Mouse (Mus musculus): Measurements from ENCODE around the gene Npb. TPM values are rescaled to one million over a fixed set of nuclear protein-coding genes. Genes with fewer than 3 reads are reported as not detected.

The Npb gene
- polyA plus RNA-seq (2014; fragmentation: Illumina TruSeq; extraction: RNeasy Lipid Tissue Mini Kit (QIAGEN cat#74804); ENCODE audit: low read depth, low replicate concordance): not detected

GRCm38 (mm10) chr11:120608241-120609034 is at the start of gene Npb:
TSS of gene Npb (plus strand) at chr11:120608477.

GRCm38 (mm10) chr11:120572752-120573584 is 35.3 kb upstream of the Npb start, which contains the start of gene P4hb:
TSS of gene P4hb (minus strand) at chr11:120573253.

DNA sequence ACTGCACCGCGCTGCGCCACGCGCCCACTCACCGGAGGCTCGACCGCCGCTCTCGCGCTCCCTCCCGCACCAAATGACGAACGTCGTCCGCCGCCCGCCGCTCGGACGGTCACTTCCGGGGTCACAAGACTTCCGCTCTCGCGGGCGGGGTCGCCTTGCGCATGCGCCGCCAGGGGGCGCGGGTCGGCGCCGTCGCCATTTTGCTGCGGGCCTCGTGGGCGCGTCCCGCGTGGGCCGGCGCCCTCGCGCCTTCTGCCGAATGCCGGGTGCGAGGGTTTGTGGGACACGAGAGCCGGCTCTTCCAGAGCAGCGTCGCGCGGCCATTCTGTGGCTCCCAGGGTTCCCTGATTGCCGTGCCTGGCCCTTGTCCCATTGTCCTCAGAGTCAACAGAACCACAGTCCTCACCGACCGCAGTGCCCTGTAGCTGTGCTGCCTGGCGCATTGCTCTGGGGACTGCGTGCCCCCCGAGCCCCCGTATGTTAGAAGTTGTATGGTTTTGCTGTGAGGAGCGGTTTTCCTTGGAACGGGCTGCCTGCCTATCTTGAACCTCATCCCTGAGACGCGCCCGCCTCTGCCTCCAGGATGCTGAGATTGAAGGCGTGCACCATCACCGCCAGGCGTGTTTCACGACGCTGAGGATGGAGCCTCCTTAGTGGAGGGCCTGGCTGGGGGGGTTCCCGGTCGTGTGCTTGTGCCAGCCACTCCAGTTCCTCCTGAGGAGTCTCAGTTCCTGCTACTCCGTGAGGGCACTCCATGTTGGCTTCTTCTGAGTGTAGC is 26.6 kb upstream of the Npb start, which contains the start of gene Arhgdia:
Arhgdia (minus strand) TSS at position 135 of the 778 bp plus-strand sequence.

GRCm38 (mm10) chr11:120598283-120598989 is 9.8 kb upstream of the Npb start, which contains the start of the genes Alyref and Anapc11:
TSS of gene Alyref (minus strand) at chr11:120598365.
TSS of gene Anapc11 (plus strand) at chr11:120598421.

GRCm38 (mm10) chr11:120617519-120618112 is 9.3 kb downstream of the Npb start, which contains the start of gene Pcyt2:
TSS of gene Pcyt2 (minus strand) at chr11:120617936.

GRCm38 (mm10) chr11:120625152-120625775 is 17.0 kb downstream of the Npb start, which contains the start of gene Sirt7:
TSS of gene Sirt7 (minus strand) at chr11:120625240.

DNA sequence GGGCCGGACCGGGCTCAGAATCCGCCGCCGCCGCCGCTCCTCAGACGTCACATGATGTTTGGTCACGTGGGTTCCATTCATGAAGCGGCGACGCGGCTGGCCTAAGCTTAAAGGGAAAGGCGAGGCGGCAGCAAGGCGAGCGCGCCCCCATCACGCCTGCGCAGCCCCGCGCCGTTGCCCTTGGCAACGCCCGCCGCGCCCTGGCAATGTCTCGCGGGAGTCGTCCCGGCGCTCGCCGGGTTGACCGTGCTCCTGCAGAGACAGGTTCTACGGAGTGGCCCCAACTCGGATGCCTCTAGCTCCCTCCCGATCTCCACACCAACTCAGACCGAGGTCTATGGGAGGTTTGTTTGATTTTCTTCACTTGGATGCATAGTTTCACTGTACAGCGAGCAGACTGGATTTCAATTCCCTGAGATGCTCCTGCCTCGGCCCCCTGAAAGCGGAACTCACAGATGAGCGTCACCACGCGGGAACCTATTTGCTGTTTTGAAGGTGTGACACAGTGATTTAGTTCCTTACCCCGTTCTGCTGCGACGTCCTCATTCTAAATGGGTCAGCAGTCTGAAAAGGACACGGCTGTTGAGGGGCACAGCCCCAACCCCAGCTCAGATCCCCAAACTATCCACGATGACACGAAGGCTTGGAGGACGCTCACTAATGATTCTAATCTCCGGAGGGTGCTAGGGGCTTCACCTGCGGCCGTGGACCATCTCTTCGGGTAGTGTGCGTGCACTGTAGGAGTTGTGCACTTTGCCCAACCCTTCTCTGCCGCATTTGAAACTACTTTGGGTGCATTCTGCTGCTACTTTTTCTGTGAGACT is 25.5 kb downstream of the Npb start, which contains the start of gene Mafg:
Mafg (minus strand) TSS at position 81 of the 824 bp plus-strand sequence.

GRCm38 (mm10) chr11:120643601-120643987 is 35.3 kb downstream of the Npb start, which contains the start of gene Pycr1:
TSS of gene Pycr1 (minus strand) at chr11:120643769.

GRCm38 (mm10) chr11:120648001-120648476 is 39.8 kb downstream of the Npb start, which contains the start of gene Myadml2:
TSS of gene Myadml2 (minus strand) at chr11:120648158.

Other genes with a start within 250 kb of the Npb start
- not detected for gene Fscn2, start 246.9 kb upstream of the Npb start, polyA plus RNA-seq (2014; fragmentation: Illumina TruSeq; extraction: RNeasy Lipid Tissue Mini Kit (QIAGEN cat#74804); ENCODE audit: low read depth, low replicate concordance)
- gene Faap100, start 229.7 kb upstream of the Npb start, polyA plus RNA-seq (2014; fragmentation: Illumina TruSeq; extraction: RNeasy Lipid Tissue Mini Kit (QIAGEN cat#74804); ENCODE audit: low read depth, low replicate concordance): not detected
- 13.1 TPM for gene Nploc4, start 170.8 kb upstream of the Npb start, polyA plus RNA-seq (2014; fragmentation: Illumina TruSeq; extraction: RNeasy Lipid Tissue Mini Kit (QIAGEN cat#74804); ENCODE audit: low read depth, low replicate concordance)
- not detected for gene Tspan10, start 165.8 kb upstream of the Npb start, polyA plus RNA-seq (2014; fragmentation: Illumina TruSeq; extraction: RNeasy Lipid Tissue Mini Kit (QIAGEN cat#74804); ENCODE audit: low read depth, low replicate concordance)
- gene Pde6g, start 155.0 kb upstream of the Npb start, polyA plus RNA-seq (2014; fragmentation: Illumina TruSeq; extraction: RNeasy Lipid Tissue Mini Kit (QIAGEN cat#74804); ENCODE audit: low read depth, low replicate concordance): not detected
- not detected for gene Oxld1, start 150.4 kb upstream of the Npb start, polyA plus RNA-seq (2014; fragmentation: Illumina TruSeq; extraction: RNeasy Lipid Tissue Mini Kit (QIAGEN cat#74804); ENCODE audit: low read depth, low replicate concordance)
- 12.8 TPM for gene Ccdc137, start 150.4 kb upstream of the Npb start, polyA plus RNA-seq (2014; fragmentation: Illumina TruSeq; extraction: RNeasy Lipid Tissue Mini Kit (QIAGEN cat#74804); ENCODE audit: low read depth, low replicate concordance)
- gene Arl16, start 140.9 kb upstream of the Npb start, polyA plus RNA-seq (2014; fragmentation: Illumina TruSeq; extraction: RNeasy Lipid Tissue Mini Kit (QIAGEN cat#74804); ENCODE audit: low read depth, low replicate concordance): 9.9 TPM
- gene Mrpl12, start 123.9 kb upstream of the Npb start, polyA plus RNA-seq (2014; fragmentation: Illumina TruSeq; extraction: RNeasy Lipid Tissue Mini Kit (QIAGEN cat#74804); ENCODE audit: low read depth, low replicate concordance): 6.1 TPM
- gene Slc25a10, start 116.6 kb upstream of the Npb start, polyA plus RNA-seq (2014; fragmentation: Illumina TruSeq; extraction: RNeasy Lipid Tissue Mini Kit (QIAGEN cat#74804); ENCODE audit: low read depth, low replicate concordance): 2.5 TPM
- 2.3 TPM for gene Gcgr, start 77.8 kb upstream of the Npb start, polyA plus RNA-seq (2014; fragmentation: Illumina TruSeq; extraction: RNeasy Lipid Tissue Mini Kit (QIAGEN cat#74804); ENCODE audit: low read depth, low replicate concordance)
- gene Mcrip1, start 58.8 kb upstream of the Npb start, polyA plus RNA-seq (2014; fragmentation: Illumina TruSeq; extraction: RNeasy Lipid Tissue Mini Kit (QIAGEN cat#74804); ENCODE audit: low read depth, low replicate concordance): 0.89 TPM
- not detected for gene Ppp1r27, start 57.3 kb upstream of the Npb start, polyA plus RNA-seq (2014; fragmentation: Illumina TruSeq; extraction: RNeasy Lipid Tissue Mini Kit (QIAGEN cat#74804); ENCODE audit: low read depth, low replicate concordance)
- gene P4hb, start 35.2 kb upstream of the Npb start, polyA plus RNA-seq (2014; fragmentation: Illumina TruSeq; extraction: RNeasy Lipid Tissue Mini Kit (QIAGEN cat#74804); ENCODE audit: low read depth, low replicate concordance): 238 TPM
- 20.6 TPM for gene Arhgdia, start 26.9 kb upstream of the Npb start, polyA plus RNA-seq (2014; fragmentation: Illumina TruSeq; extraction: RNeasy Lipid Tissue Mini Kit (QIAGEN cat#74804); ENCODE audit: low read depth, low replicate concordance)
- 11.9 TPM for gene Alyref, start 10.1 kb upstream of the Npb start, polyA plus RNA-seq (2014; fragmentation: Illumina TruSeq; extraction: RNeasy Lipid Tissue Mini Kit (QIAGEN cat#74804); ENCODE audit: low read depth, low replicate concordance)
- gene Anapc11, start 10.1 kb upstream of the Npb start, polyA plus RNA-seq (2014; fragmentation: Illumina TruSeq; extraction: RNeasy Lipid Tissue Mini Kit (QIAGEN cat#74804); ENCODE audit: low read depth, low replicate concordance): 7.1 TPM
- gene Pcyt2, start 9.5 kb downstream of the Npb start, polyA plus RNA-seq (2014; fragmentation: Illumina TruSeq; extraction: RNeasy Lipid Tissue Mini Kit (QIAGEN cat#74804); ENCODE audit: low read depth, low replicate concordance): 15.0 TPM
- 3.0 TPM for gene Sirt7, start 16.8 kb downstream of the Npb start, polyA plus RNA-seq (2014; fragmentation: Illumina TruSeq; extraction: RNeasy Lipid Tissue Mini Kit (QIAGEN cat#74804); ENCODE audit: low read depth, low replicate concordance)
- 11.3 TPM for gene Mafg, start 25.1 kb downstream of the Npb start, polyA plus RNA-seq (2014; fragmentation: Illumina TruSeq; extraction: RNeasy Lipid Tissue Mini Kit (QIAGEN cat#74804); ENCODE audit: low read depth, low replicate concordance)
- 0.32 TPM for gene Pycr1, start 35.3 kb downstream of the Npb start, polyA plus RNA-seq (2014; fragmentation: Illumina TruSeq; extraction: RNeasy Lipid Tissue Mini Kit (QIAGEN cat#74804); ENCODE audit: low read depth, low replicate concordance)
- not detected for gene Myadml2, start 39.7 kb downstream of the Npb start, polyA plus RNA-seq (2014; fragmentation: Illumina TruSeq; extraction: RNeasy Lipid Tissue Mini Kit (QIAGEN cat#74804); ENCODE audit: low read depth, low replicate concordance)
- not detected for gene Notum, start 52.7 kb downstream of the Npb start, polyA plus RNA-seq (2014; fragmentation: Illumina TruSeq; extraction: RNeasy Lipid Tissue Mini Kit (QIAGEN cat#74804); ENCODE audit: low read depth, low replicate concordance)
- 1.6 TPM for gene Aspscr1, start 64.5 kb downstream of the Npb start, polyA plus RNA-seq (2014; fragmentation: Illumina TruSeq; extraction: RNeasy Lipid Tissue Mini Kit (QIAGEN cat#74804); ENCODE audit: low read depth, low replicate concordance)
- 0.97 TPM for gene Cenpx, start 105.3 kb downstream of the Npb start, polyA plus RNA-seq (2014; fragmentation: Illumina TruSeq; extraction: RNeasy Lipid Tissue Mini Kit (QIAGEN cat#74804); ENCODE audit: low read depth, low replicate concordance)
- 0.24 TPM for gene Lrrc45, start 105.4 kb downstream of the Npb start, polyA plus RNA-seq (2014; fragmentation: Illumina TruSeq; extraction: RNeasy Lipid Tissue Mini Kit (QIAGEN cat#74804); ENCODE audit: low read depth, low replicate concordance)
- not detected for gene Rac3, start 113.0 kb downstream of the Npb start, polyA plus RNA-seq (2014; fragmentation: Illumina TruSeq; extraction: RNeasy Lipid Tissue Mini Kit (QIAGEN cat#74804); ENCODE audit: low read depth, low replicate concordance)
- 1.3 TPM for gene Dcxr, start 118.8 kb downstream of the Npb start, polyA plus RNA-seq (2014; fragmentation: Illumina TruSeq; extraction: RNeasy Lipid Tissue Mini Kit (QIAGEN cat#74804); ENCODE audit: low read depth, low replicate concordance)
- not detected for gene Cbr2, start 123.6 kb downstream of the Npb start, polyA plus RNA-seq (2014; fragmentation: Illumina TruSeq; extraction: RNeasy Lipid Tissue Mini Kit (QIAGEN cat#74804); ENCODE audit: low read depth, low replicate concordance)
- gene Hmga1b, start 154.3 kb downstream of the Npb start, polyA plus RNA-seq (2014; fragmentation: Illumina TruSeq; extraction: RNeasy Lipid Tissue Mini Kit (QIAGEN cat#74804); ENCODE audit: low read depth, low replicate concordance): not detected
- gene Rfng, start 175.7 kb downstream of the Npb start, polyA plus RNA-seq (2014; fragmentation: Illumina TruSeq; extraction: RNeasy Lipid Tissue Mini Kit (QIAGEN cat#74804); ENCODE audit: low read depth, low replicate concordance): not detected
- 17.3 TPM for gene Gps1, start 175.8 kb downstream of the Npb start, polyA plus RNA-seq (2014; fragmentation: Illumina TruSeq; extraction: RNeasy Lipid Tissue Mini Kit (QIAGEN cat#74804); ENCODE audit: low read depth, low replicate concordance)
- gene Dus1l, start 187.9 kb downstream of the Npb start, polyA plus RNA-seq (2014; fragmentation: Illumina TruSeq; extraction: RNeasy Lipid Tissue Mini Kit (QIAGEN cat#74804); ENCODE audit: low read depth, low replicate concordance): 7.1 TPM
- gene Fasn, start 216.1 kb downstream of the Npb start, polyA plus RNA-seq (2014; fragmentation: Illumina TruSeq; extraction: RNeasy Lipid Tissue Mini Kit (QIAGEN cat#74804); ENCODE audit: low read depth, low replicate concordance): 0.44 TPM